Mouse (Mus musculus) hindbrain, embryonic 15.5 days (tissue): Measurements from ENCODE around the gene Ifi27l2b. TPM values are rescaled to one million over a fixed set of nuclear protein-coding genes. Genes with fewer than 3 reads are reported as not detected.
"Not testable (repeated sequence)": the region's sequence is repeated elsewhere in the genome, so short reads cannot be mapped to it uniquely, and the experiment has no call there.

ENCODE experiments used
- ATAC-seq: fragments of 200-750 bp; cut with Nextera tagmentation; 2 replicates; pipeline ENCODE4 v1.8.0; 2017; ENCODE audit warnings: low read depth, moderate number of reproducible peaks, moderate TSS enrichment; ENCODE audit not compliant: low FRiP score
- H3K27ac ChIP-seq: fragments of 300-500 bp; sonication (generic); replicated peaks from 2 replicates; pipeline ENCODE4 v1.5.1; 2015; ENCODE audit warnings: mild to moderate bottlenecking, inconsistent platforms
- H3K27me3 ChIP-seq: fragments of 300-500 bp; sonication (generic); 2 replicates; pipeline ENCODE4 v1.6.1; 2015; ENCODE audit warnings: control low read depth, inconsistent platforms
- H3K36me3 ChIP-seq: fragments of 300-500 bp; sonication (generic); 2 replicates; pipeline ENCODE4 v1.6.1; 2015; ENCODE audit warnings: control low read depth, inconsistent platforms
- H3K4me1 ChIP-seq: fragments of 300-500 bp; sonication (generic); replicated peaks from 2 replicates; pipeline ENCODE4 v1.6.1; 2015; ENCODE audit warnings: control low read depth, inconsistent platforms
- H3K4me2 ChIP-seq: fragments of 300-500 bp; sonication (generic); 2 replicates; pipeline ENCODE4 v1.6.1; 2015; ENCODE audit warnings: moderate library complexity, mild to moderate bottlenecking, inconsistent platforms
- H3K4me3 ChIP-seq: fragments of 300-500 bp; sonication (generic); 2 replicates; pipeline ENCODE4 v1.5.1; 2015; ENCODE audit warnings: mild to moderate bottlenecking, inconsistent platforms
- H3K9ac ChIP-seq: fragments of 300-500 bp; sonication (generic); 2 replicates; pipeline ENCODE4 v1.6.1; 2015; ENCODE audit warnings: inconsistent platforms
- H3K9me3 ChIP-seq: fragments of 300-500 bp; sonication (generic); 2 replicates; pipeline ENCODE4 v1.6.1; 2016; ENCODE audit warnings: control low read depth, inconsistent platforms
- WGBS: fragments of 180-500 bp; shearing (Covaris S2); methylation state at CpG from one replicate; pipeline ENCODE4 v1.1.7; 2015; 5-methylcytosine and 5-hydroxymethylcytosine counted together
- polyA plus RNA-seq: library from polyadenylated mRNA; unstranded; fragments of >200 nt; fragmentation: Nextera tagmentation; extraction: Ambion mirVana; gene quantifications from 2 replicates; pipeline ENCODE4 v1.2.1, GENCODE M21; 2015

The Ifi27l2b gene
- polyA plus RNA-seq, 1 experiment from 2014 or later = not detected

DNA sequence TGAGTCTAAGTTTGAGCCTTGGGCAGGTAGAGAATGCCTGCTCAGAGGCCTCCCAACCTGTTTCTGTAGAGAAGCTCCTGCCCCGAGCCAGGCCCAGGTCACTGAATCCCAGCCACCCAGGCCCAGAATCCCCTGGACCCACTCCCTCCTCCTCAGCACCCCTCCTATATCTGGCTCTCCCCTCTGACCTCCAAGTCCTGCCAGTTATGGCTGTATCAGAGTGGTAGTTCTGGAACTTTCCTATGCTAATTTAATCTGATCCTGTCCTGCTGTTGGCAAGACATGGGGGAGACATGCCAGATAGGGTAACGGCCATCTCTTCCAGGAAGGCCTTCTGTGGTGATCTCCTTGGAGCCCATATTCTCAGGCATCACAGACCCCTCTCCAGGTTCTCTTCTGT lies 25.8 kb upstream of the Ifi27l2b start:
- Histone ChIP-seq H3K9me3 (no peaks in the 10 kb centered on the region), H3K9ac (no peak overlapping the region), H3K4me1 (no peaks in the 10 kb centered on the region), H3K4me3 (no peak overlapping the region), H3K36me3 (no peaks in the 10 kb centered on the region), H3K4me2 (no peak overlapping the region), H3K27ac (no peak overlapping the region), H3K27me3 (no peaks in the 10 kb centered on the region)
- no peak for ATAC-seq
- WGBS = 79% methylated on average over 2 of the region's 2 CpGs

DNA sequence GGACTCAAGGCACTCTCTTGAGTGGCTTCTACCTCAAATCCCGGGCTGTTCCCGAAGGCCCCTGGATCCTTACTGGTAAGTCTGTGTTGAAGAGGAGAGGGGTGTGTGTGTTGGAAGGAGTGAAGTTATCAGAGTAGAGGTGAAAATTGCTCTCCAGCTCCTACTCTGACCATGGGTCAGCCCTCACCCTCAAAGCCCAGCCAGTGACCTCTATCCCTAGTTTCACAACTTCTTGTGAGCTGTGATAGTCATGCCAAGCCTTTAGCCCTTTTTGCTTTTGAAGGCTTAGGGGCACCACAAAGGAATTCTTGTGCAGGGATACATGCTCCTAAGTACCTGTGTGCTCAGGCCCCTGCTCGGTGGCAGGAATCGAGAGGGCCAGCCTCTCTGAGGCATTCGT lies 24.6 kb upstream of the Ifi27l2b start:
- Histone ChIP-seq H3K4me3 (no peak overlapping the region), H3K4me2 (no peak overlapping the region), H3K9me3 (no peaks in the 10 kb centered on the region), H3K27me3 (no peaks in the 10 kb centered on the region), H3K4me1 (no peaks in the 10 kb centered on the region), H3K36me3 (no peaks in the 10 kb centered on the region), H3K9ac (no peak overlapping the region), H3K27ac (no peak overlapping the region)
- ATAC-seq = no peak
- WGBS = 84% methylated on average over 5 of the region's 5 CpGs

DNA sequence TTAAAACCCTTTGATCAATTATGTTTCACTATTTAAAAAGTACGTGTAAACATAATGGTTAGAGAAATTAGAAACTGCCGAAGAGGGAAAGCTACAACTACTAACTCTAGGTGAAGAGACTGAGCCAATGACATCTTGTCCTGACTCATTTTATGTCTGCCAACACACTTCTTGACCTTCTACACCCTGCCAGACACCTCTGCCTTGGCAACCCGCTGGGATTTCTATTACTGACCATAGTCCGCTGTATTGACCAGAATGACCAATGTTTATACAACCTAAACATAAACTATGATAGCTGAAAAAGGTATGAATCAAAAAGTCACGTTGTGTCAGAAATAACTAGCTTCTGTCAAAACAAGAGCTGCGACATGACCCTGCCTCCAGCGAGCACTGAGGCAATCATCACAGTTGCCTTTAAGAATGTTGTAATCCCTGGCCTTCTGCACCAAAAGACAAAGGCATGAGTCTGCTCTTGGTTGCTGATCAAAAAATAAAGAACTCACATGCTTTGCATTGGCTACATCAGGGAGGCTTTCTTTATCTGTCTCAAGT lies 20.5 kb upstream of the Ifi27l2b start:
- H3K9ac ChIP-seq = no peak overlapping the region
- H3K36me3 ChIP-seq = no peaks in the 10 kb centered on the region
- ATAC-seq = no peak
- no peak overlapping the region for H3K27ac ChIP-seq
- no peak overlapping the region for H3K4me2 ChIP-seq
- H3K27me3 ChIP-seq = no peaks in the 10 kb centered on the region
- no peak overlapping the region for H3K4me3 ChIP-seq
- H3K4me1 ChIP-seq = no peaks in the 10 kb centered on the region
- no peaks in the 10 kb centered on the region for H3K9me3 ChIP-seq
- WGBS = 82% methylated on average over 7 of the region's 7 CpGs

DNA sequence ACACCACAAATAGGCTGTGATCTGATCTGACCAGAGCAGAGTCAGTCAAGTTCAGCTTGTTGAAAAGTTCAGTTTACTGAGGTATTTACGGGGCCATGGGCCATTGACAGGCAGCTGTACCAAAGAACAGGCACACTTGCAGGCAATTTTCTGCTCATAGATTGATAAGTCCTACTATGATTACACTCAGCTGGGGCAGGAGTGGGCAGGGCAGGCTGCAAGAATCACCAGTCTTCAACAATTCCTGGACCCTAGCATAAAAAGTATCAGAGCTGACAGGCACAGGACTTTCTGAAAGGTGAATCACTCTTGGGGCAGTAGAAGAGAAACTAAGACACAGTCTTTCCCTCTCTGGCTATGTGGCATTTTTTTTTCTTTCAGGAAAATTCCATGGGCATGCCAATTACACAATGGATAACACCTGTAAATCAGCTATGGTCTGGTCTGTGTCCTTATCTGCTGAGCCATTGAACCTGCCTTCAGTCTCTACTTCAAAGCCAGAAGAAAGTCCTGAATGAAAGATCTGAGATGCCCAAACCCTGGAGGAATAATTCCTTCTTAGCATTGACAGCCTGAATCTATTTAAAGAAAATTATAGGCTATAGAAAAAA lies 19.9 kb upstream of the Ifi27l2b start:
- 88% methylated on average over 1 of the region's 1 CpGs for WGBS
- H3K27ac ChIP-seq = no peak overlapping the region
- ATAC-seq = no peak

DNA sequence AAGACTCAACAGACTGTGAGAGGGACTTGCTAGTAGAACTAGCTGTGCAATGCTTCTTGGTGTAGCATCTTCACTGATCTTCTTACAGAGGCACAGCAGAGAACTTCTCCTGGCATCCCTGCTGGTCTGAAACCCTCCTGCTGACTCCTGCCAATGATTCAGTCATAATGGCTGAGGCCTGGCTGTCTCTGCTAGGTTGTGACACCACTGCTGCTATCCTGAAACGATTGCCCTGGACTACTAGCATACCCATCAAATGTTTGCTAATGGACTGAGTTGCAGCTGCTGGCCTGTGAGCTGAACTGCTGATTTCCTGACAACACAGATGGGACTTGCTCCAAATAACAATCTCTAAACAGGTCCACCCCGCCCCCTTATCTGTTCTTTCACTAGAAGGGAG lies 17.5 kb upstream of the Ifi27l2b start:
- Histone ChIP-seq H3K4me3 (no peak overlapping the region), H3K27ac (no peak overlapping the region), H3K36me3 (no peaks in the 10 kb centered on the region), H3K27me3 (no peaks in the 10 kb centered on the region), H3K4me2 (no peak overlapping the region), H3K9me3 (no peaks in the 10 kb centered on the region), H3K9ac (no peak overlapping the region), H3K4me1 (no peaks in the 10 kb centered on the region)
- ATAC-seq = no peak
- 52% methylated on average over 2 of the region's 2 CpGs for WGBS

More for the DNA sequence above, 19.9 kb upstream of the Ifi27l2b start:
- Histone ChIP-seq H3K9ac (no peak overlapping the region), H3K4me3 (no peak overlapping the region), H3K36me3 (no peaks in the 10 kb centered on the region), H3K4me1 (no peaks in the 10 kb centered on the region), H3K27me3 (no peaks in the 10 kb centered on the region), H3K4me2 (no peak overlapping the region), H3K9me3 (no peaks in the 10 kb centered on the region)

DNA sequence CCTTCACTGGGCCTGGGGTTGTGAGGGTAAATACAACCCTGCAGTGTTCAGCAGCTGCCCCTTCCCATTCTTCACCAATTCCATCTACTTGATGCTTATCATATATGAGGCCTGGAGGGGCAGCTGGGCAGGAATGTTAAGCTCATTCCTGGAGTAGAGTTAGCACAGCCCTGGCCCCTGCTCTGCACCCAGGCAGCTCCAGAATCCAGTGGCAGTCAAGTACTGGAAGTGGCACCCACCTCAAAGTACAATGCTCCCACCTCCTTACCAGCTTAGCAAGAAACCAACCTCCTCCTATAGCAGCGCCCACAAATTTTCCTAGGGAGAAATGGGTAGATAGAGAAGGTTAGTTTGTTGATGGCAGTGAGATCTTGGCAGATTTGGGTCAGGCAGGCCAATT lies 296 bp downstream of the Ifi27l2b start:
- H3K9ac ChIP-seq, ATAC-seq, H3K27me3 ChIP-seq, H3K4me1 ChIP-seq, H3K9me3 ChIP-seq, H3K4me2 ChIP-seq, H3K27ac ChIP-seq, H3K36me3 ChIP-seq, H3K4me3 ChIP-seq: not testable (repeated sequence)
- no CpG with 5 or more reads among the region's 1 CpGs for WGBS

DNA sequence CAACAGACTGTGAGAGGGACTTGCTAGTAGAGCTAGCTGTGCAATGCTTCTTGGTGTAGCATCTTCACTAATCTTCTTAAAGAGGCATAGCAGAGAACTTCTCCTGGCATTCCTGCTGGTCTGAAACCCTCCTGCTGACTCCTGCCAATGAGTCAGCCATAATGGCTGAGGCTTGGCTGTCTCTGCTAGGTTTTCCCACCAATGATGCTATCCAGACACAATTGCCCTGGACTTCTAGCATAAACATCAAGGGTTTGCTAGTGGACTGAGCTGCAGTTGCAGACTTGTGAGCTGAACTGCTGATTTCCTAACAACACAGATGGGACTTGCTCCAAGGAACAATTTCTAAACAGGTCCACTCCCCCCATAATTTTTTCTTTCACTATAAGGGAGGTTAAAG lies 3.7 kb downstream of the Ifi27l2b start:
- no peak overlapping the region for H3K9ac ChIP-seq
- no peak overlapping the region for H3K27ac ChIP-seq
- H3K4me3 ChIP-seq = no peak overlapping the region
- no peaks in the 10 kb centered on the region for H3K36me3 ChIP-seq
- no peaks in the 10 kb centered on the region for H3K4me1 ChIP-seq
- ATAC-seq = no peak
- no peak overlapping the region for H3K4me2 ChIP-seq
- no peaks in the 10 kb centered on the region for H3K27me3 ChIP-seq
- H3K9me3 ChIP-seq = no peaks in the 10 kb centered on the region

DNA sequence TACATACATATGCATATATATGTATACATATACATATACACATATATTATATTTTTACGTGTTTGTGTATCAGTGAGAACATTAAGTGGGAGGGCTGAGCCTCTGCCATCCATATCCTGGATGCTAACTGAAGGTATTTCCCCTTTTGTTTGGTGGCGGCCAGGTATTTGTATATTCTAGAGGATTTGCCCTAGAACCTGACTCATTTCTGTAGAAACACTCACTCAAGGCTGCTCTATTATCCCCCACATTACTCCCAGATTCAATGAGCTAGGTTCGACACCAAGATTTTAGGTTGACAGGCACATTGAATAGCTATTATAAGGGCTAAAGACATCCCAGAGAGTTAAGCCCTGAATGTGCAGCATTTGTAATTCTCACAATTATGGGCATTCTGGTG lies 12.0 kb downstream of the Ifi27l2b start:
- ATAC-seq = no peak

DNA sequence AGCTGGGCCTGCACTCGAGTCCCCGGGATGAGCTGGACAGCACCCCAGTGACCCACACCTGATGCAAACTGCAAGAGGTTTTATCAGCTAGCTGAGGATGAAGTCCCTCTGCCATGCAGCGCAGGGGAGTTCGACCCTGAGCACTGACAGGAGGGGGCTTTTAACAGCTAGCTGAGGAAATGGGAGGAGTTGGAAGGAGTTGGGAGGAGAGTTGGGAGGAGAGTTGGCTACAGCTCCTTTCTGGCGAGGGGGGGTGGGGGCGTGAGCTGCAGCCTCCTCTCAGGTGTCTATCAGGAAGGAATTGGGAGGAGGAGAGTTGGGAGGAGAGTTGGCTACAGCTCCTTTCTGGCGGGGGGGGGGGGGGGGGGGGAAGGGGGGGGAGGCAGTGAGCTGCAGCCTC lies 12.8 kb downstream of the Ifi27l2b start:
- not testable (repeated sequence) for ATAC-seq, H3K4me1 ChIP-seq, H3K4me2 ChIP-seq, H3K36me3 ChIP-seq, H3K27ac ChIP-seq, H3K4me3 ChIP-seq, H3K9ac ChIP-seq, H3K9me3 ChIP-seq, H3K27me3 ChIP-seq
- WGBS = 54% methylated on average over 4 of the region's 7 CpGs

More for the DNA sequence above, 12.0 kb downstream of the Ifi27l2b start:
- Histone ChIP-seq H3K4me2 (no peak overlapping the region), H3K4me3 (no peak overlapping the region), H3K9ac (no peak overlapping the region), H3K27ac (no peak overlapping the region), H3K36me3 (no peaks in the 10 kb centered on the region), H3K4me1 (no peaks in the 10 kb centered on the region), H3K27me3 (no peaks in the 10 kb centered on the region), H3K9me3 (no peaks in the 10 kb centered on the region)
- WGBS = 85% methylated on average over 3 of the region's 3 CpGs

DNA sequence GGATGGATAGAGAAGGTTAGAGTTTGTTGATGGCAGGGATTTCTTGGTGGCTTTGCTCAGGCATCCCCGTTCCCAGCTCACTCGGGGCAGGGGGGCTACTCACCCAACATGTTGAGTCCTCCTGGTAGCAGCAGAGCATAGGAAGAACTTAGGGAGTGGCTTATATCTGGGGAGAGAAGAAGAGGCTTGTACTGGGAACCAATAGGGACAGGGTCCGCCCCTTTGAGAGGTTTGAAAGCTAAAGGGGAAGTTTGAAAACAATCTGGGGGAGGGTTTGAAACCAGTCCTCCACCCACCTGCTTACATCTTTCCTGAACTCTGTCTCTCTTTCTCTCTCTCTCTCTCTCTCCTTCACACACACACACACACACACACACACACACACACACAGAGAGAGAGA lies 13.5 kb downstream of the Ifi27l2b start, which contains the start of gene Ifi27l2a:
Gene Ifi27l2a (minus strand): TSS at position 157 of the 400 bp plus-strand sequence.
- 60% methylated on average over 3 of the region's 3 CpGs for WGBS
- H3K4me2 ChIP-seq = no peak within 1 kb of the TSS
- no peaks in the 10 kb centered on the region for H3K4me1 ChIP-seq
- no peaks in the 10 kb centered on the region for H3K9me3 ChIP-seq
- no peak for ATAC-seq
- H3K9ac ChIP-seq = no peak within 1 kb of the TSS
- H3K36me3 ChIP-seq = no peaks in the 10 kb centered on the region
- no peaks in the 10 kb centered on the region for H3K27me3 ChIP-seq
- H3K27ac ChIP-seq = no peak within 1 kb of the TSS
- H3K4me3 ChIP-seq = no peak within 1 kb of the TSS

DNA sequence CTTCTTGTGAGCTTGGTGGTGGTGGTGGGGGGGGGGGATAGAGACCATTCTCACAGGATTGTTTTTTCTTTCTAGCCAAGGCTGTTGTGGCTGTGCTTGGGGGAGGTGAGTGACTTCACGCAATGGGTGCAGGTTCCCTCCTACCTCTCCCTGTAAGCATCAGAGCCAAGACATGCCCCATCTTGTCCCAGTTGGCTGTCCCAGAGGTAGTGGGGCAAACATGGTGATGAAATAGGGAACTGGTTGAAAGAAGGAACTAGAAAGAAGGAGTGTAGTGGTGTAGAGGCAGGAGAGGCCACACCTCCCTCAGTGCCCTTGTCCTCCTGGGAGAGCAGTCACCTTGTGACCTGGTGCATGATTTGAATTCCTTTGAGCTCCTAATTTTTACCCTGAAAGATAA lies 19.4 kb downstream of the Ifi27l2b start:
- Histone ChIP-seq H3K9ac (no peak overlapping the region), H3K4me1 (no peaks in the 10 kb centered on the region), H3K4me3 (no peak overlapping the region), H3K9me3 (no peaks in the 10 kb centered on the region), H3K36me3 (no peaks in the 10 kb centered on the region), H3K27me3 (no peaks in the 10 kb centered on the region), H3K27ac (no peak overlapping the region), H3K4me2 (no peak overlapping the region)
- no peak for ATAC-seq
- 90% methylated on average over 1 of the region's 1 CpGs for WGBS

DNA sequence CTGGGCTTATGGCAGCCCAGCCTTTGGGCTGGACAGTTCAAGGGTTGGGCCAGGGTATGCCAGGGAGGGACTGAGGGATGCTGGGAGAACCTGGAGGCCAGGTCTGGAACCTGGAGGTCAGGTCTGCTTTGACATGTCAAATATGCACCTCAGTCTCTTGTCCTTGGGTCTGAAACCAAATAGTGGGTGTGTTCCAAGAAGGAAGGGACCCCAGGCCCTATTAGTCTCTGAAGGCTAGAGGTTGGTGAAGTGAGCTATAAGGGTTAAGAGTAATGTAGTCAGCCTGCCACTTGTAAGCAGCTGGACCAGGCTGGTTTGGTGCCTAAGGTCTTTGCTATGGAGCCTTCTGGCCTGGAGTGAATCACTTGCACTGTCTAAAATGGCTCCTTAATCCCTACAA lies 22.2 kb downstream of the Ifi27l2b start:
- Histone ChIP-seq H3K27me3 (no peaks in the 10 kb centered on the region), H3K9ac (no peak overlapping the region), H3K4me2 (no peak overlapping the region), H3K9me3 (no peaks in the 10 kb centered on the region), H3K4me1 (no peaks in the 10 kb centered on the region), H3K27ac (no peak overlapping the region), H3K4me3 (no peak overlapping the region), H3K36me3 (no peaks in the 10 kb centered on the region)
- no peak for ATAC-seq
